Mouse (Mus musculus) bone marrow macrophage, adult 2 months (primary cell): ENCODE measurements around the gene Urgcp.

Source experiments
- CTCF ChIP-seq: IDR thresholded peaks from 2 replicates; pipeline ENCODE4 v1.5.1; 2012; ENCODE audit warnings: low read depth, mild to moderate bottlenecking, low read length, moderate library complexity
- POLR2A ChIP-seq: IDR thresholded peaks from 2 replicates; pipeline ENCODE4 v1.6.1; 2012; ENCODE audit warnings: mild to moderate bottlenecking, low read depth, low read length, borderline replicate concordance

GRCm38 (mm10) chr11:5705972-5706371 lies 56.2 kb downstream of the Urgcp start:
- TF ChIP-seq CTCF, result no peak
- TF ChIP-seq POLR2A, result no peak
